Mouse (Mus musculus): Measurements from ENCODE around the gene Ly9. TPM values are rescaled to one million over a fixed set of nuclear protein-coding genes. Genes with fewer than 3 reads are reported as not detected.

Ly9 gene
- not detected in 2 replicates for polyA plus RNA-seq (2012)

GRCm38 (mm10) chr1:171607176-171607575 lies at the start of gene Ly9:
Gene Ly9 (minus strand): TSS chr1:171607410.
- no peak for TF ChIP-seq GATA1 (IDR thresholded peaks at IDR 0.05; ENCODE audit: low read length)

GRCm38 (mm10) chr1:171652734-171653133 lies 45.5 kb upstream of the Ly9 start, which contains the start of gene Slamf7:
Gene Slamf7 (minus strand): TSS chr1:171653035.
- TF ChIP-seq GATA1 (IDR thresholded peaks at IDR 0.05; ENCODE audit: low read length) = no peak

- no peak for TF ChIP-seq GATA1 (IDR thresholded peaks at IDR 0.05; ENCODE audit: low read length)
Measured at GRCm38 (mm10) chr1:171648840-171649239, 41.6 kb upstream of the Ly9 start.

- TF ChIP-seq GATA1 (IDR thresholded peaks at IDR 0.05; ENCODE audit: low read length) = no peak
Measured at GRCm38 (mm10) chr1:171647716-171648115, 40.5 kb upstream of the Ly9 start.

GRCm38 (mm10) chr1:171646429-171646940 lies 39.3 kb upstream of the Ly9 start:
- no peak for TF ChIP-seq GATA1 (IDR thresholded peaks at IDR 0.05; ENCODE audit: low read length)

GRCm38 (mm10) chr1:171643612-171644011 lies 36.4 kb upstream of the Ly9 start:
- peak; percentile 67 for TF ChIP-seq GATA1 (IDR thresholded peaks at IDR 0.05; ENCODE audit: low read length)

GRCm38 (mm10) chr1:171640796-171641195 lies 33.6 kb upstream of the Ly9 start:
- no peak for TF ChIP-seq GATA1 (IDR thresholded peaks at IDR 0.05; ENCODE audit: low read length)

- TF ChIP-seq GATA1 (IDR thresholded peaks at IDR 0.05; ENCODE audit: low read length) = no peak
Measured at GRCm38 (mm10) chr1:171638686-171639085, 31.5 kb upstream of the Ly9 start.

GRCm38 (mm10) chr1:171637101-171637500 lies 29.9 kb upstream of the Ly9 start:
- no peak for TF ChIP-seq GATA1 (IDR thresholded peaks at IDR 0.05; ENCODE audit: low read length)

- no peak for TF ChIP-seq GATA1 (IDR thresholded peaks at IDR 0.05; ENCODE audit: low read length)
Measured at GRCm38 (mm10) chr1:171635696-171636095, 28.5 kb upstream of the Ly9 start.

GRCm38 (mm10) chr1:171631447-171631846 lies 24.2 kb upstream of the Ly9 start:
- no peak for TF ChIP-seq GATA1 (IDR thresholded peaks at IDR 0.05; ENCODE audit: low read length)

GRCm38 (mm10) chr1:171630912-171631311 lies 23.7 kb upstream of the Ly9 start:
- no peak for TF ChIP-seq GATA1 (IDR thresholded peaks at IDR 0.05; ENCODE audit: low read length)

GRCm38 (mm10) chr1:171630041-171630440 lies 22.8 kb upstream of the Ly9 start:
- no peak for TF ChIP-seq GATA1 (IDR thresholded peaks at IDR 0.05; ENCODE audit: low read length)

- no peak for TF ChIP-seq GATA1 (IDR thresholded peaks at IDR 0.05; ENCODE audit: low read length)
Measured at GRCm38 (mm10) chr1:171629168-171629567, 22.0 kb upstream of the Ly9 start.

- TF ChIP-seq GATA1 (IDR thresholded peaks at IDR 0.05; ENCODE audit: low read length) = no peak
Measured at GRCm38 (mm10) chr1:171627801-171628200, 20.6 kb upstream of the Ly9 start.

- no peak for TF ChIP-seq GATA1 (IDR thresholded peaks at IDR 0.05; ENCODE audit: low read length)
Measured at GRCm38 (mm10) chr1:171620091-171620490, 12.9 kb upstream of the Ly9 start.

- TF ChIP-seq GATA1 (IDR thresholded peaks at IDR 0.05; ENCODE audit: low read length) = no peak
Measured at GRCm38 (mm10) chr1:171619645-171620044, 12.4 kb upstream of the Ly9 start.

GRCm38 (mm10) chr1:171619001-171619400 lies 11.8 kb upstream of the Ly9 start:
- TF ChIP-seq GATA1 (IDR thresholded peaks at IDR 0.05; ENCODE audit: low read length) = no peak
